Mouse (Mus musculus) liver, embryonic 13.5 days (tissue): Measurements from ENCODE around the gene Arhgef15. TPM values are rescaled to one million over a fixed set of nuclear protein-coding genes. Genes with fewer than 3 reads are reported as not detected.
"Not testable (repeated sequence)": the region's sequence is repeated elsewhere in the genome, so short reads cannot be mapped to it uniquely, and the experiment has no call there.

ENCODE experiments used
- ATAC-seq: fragments of 200-750 bp; cut with Nextera tagmentation; 2 replicates; pipeline ENCODE4 v1.8.0; 2017; ENCODE audit warnings: low read depth, mild to moderate bottlenecking, moderate number of reproducible peaks, moderate library complexity
- DNase-seq: peaks from one replicate; pipeline ENCODE4 v3.0.0; 2022
- H3K27ac ChIP-seq: fragments of 300-500 bp; sonication (generic); 2 replicates; pipeline ENCODE4 v1.5.1; 2015; ENCODE audit warnings: moderate library complexity, mild to moderate bottlenecking, inconsistent platforms
- H3K27me3 ChIP-seq: fragments of 300-500 bp; sonication (generic); 2 replicates; pipeline ENCODE4 v1.6.1; 2015; ENCODE audit warnings: mild to moderate bottlenecking, inconsistent platforms
- H3K36me3 ChIP-seq: fragments of 300-500 bp; sonication (generic); 2 replicates; pipeline ENCODE4 v1.6.1; 2015; ENCODE audit warnings: mild to moderate bottlenecking, inconsistent platforms
- H3K4me1 ChIP-seq: fragments of 300-500 bp; sonication (generic); replicated peaks from 2 replicates; pipeline ENCODE4 v1.6.1; 2015; ENCODE audit warnings: inconsistent platforms
- H3K4me2 ChIP-seq: fragments of 300-500 bp; sonication (generic); 2 replicates; pipeline ENCODE4 v1.6.1; 2015; ENCODE audit warnings: inconsistent platforms, mild to moderate bottlenecking, moderate library complexity
- H3K4me3 ChIP-seq: fragments of 300-500 bp; sonication (generic); replicated peaks from 2 replicates; pipeline ENCODE4 v1.5.1; 2015; ENCODE audit warnings: mild to moderate bottlenecking, inconsistent platforms
- H3K9ac ChIP-seq: fragments of 300-500 bp; sonication (generic); 2 replicates; pipeline ENCODE4 v1.6.1; 2015; ENCODE audit warnings: mild to moderate bottlenecking, inconsistent platforms
- H3K9me3 ChIP-seq: fragments of 300-500 bp; sonication (generic); replicated peaks from 2 replicates; pipeline ENCODE4 v1.6.1; 2016; ENCODE audit warnings: inconsistent platforms
- WGBS: fragments of 180-500 bp; shearing (Covaris S2); methylation state at CpG from one replicate; pipeline ENCODE4 v1.1.7; 2015; ENCODE audit not compliant: insufficient replicate concordance; 5-methylcytosine and 5-hydroxymethylcytosine counted together
- polyA plus RNA-seq: library from polyadenylated mRNA; unstranded; fragments of >200 nt; fragmentation: Nextera tagmentation; extraction: Ambion mirVana; gene quantifications from 2 replicates; pipeline ENCODE4 v1.2.1, GENCODE M21; 2015

The Arhgef15 gene
- polyA plus RNA-seq, 1 experiment from 2014 or later: 1.5 TPM

GRCm38 (mm10) chr11:68945245-68945644 is 12.0 kb downstream of the Arhgef15 start:
- ATAC-seq: no peak
- no peak overlapping the region for H3K4me2 ChIP-seq
- DNase-seq: no peak
- H3K4me3 ChIP-seq: no peak overlapping the region
- no peaks in the 10 kb centered on the region for H3K36me3 ChIP-seq
- H3K27ac ChIP-seq: no peak overlapping the region
- WGBS: 53% methylated on average over 2 of the region's 2 CpGs
- H3K27me3 ChIP-seq: peaks cover 11% of the 10 kb centered on the region; the same call in 1 of the 2 replicates
- H3K9ac ChIP-seq: no peak overlapping the region
- H3K4me1 ChIP-seq: peaks cover 4% of the 10 kb centered on the region; the same call in 1 of the 2 replicates
- no peaks in the 10 kb centered on the region for H3K9me3 ChIP-seq

- Histone ChIP-seq H3K4me3 (no peak overlapping the region), H3K4me2 (no peak overlapping the region), H3K36me3 (no peaks in the 10 kb centered on the region), H3K9ac (no peak overlapping the region), H3K4me1 (peaks cover 12% of the 10 kb centered on the region; the same call in 1 of the 2 replicates), H3K9me3 (no peaks in the 10 kb centered on the region), H3K27me3 (peaks cover 11% of the 10 kb centered on the region; the same call in 1 of the 2 replicates), H3K27ac (no peak overlapping the region)
- WGBS: 69% methylated on average over 8 of the region's 8 CpGs
- ATAC-seq: no peak
- DNase-seq: no peak
These were observed 14.5 kb downstream of the Arhgef15 start for GRCm38 (mm10) chr11:68942731-68943130.

- Histone ChIP-seq H3K9ac (peak overlapping the region; percentile 60; the same call in 1 of the 2 replicates), H3K4me2 (peak overlapping the region; percentile 63), H3K4me3 (peak overlapping the region; percentile 50), H3K27me3 (no peaks in the 10 kb centered on the region), H3K9me3 (no peaks in the 10 kb centered on the region), H3K27ac (no peak overlapping the region), H3K36me3 (no peaks in the 10 kb centered on the region), H3K4me1 (peaks cover 12% of the 10 kb centered on the region; the same call in 1 of the 2 replicates)
- 58% methylated on average over 4 of the region's 4 CpGs for WGBS
- DNase-seq: no peak
- ATAC-seq: no peak
These were observed 16.8 kb downstream of the Arhgef15 start for GRCm38 (mm10) chr11:68940516-68940915.

DNA sequence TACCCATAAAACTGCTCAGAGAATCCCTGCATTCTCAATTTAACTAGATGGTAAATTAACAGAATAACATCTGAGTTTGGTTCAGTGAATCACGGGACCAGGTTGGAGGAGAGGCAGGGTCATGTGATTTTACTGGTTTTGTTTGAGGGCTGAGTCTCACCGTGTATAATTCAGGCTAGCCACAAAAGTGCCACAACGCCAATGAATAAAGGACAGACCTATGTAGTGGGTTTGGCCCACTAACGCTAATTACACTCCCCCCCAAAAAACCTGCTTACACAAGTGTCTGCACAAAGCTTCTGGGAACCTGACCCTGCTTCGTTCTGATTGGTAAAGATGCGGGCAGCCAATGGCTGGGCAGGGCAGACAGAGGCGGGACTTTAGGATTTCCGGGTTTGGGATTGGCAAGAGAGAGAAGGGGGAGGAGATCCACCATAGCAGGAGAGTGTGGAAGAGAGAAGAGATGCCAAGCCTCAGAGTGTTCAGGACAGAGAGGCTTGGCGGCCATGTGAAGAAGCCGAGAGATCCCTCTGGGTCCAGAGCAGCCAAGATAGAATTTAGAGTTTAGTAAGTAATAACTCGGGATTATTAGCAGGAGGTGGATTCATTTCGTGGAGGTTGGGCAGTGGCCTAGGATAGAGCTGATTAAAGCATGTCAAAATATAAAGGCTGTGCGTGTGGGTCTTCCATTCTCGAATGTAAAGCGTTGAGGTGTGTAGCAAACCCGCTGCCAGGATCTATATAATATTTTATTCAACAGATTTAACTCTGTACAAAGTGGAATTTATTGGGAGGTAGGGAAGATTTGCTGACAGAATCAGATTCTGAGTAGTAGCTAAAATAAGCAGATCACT is 17.6 kb downstream of the Arhgef15 start:
- WGBS: 4% methylated on average over 16 of the region's 16 CpGs
- H3K9ac ChIP-seq: peak overlapping the region; percentile 60
- H3K9me3 ChIP-seq: no peaks in the 10 kb centered on the region
- H3K4me3 ChIP-seq: peak overlapping the region; percentile 50
- ATAC-seq: peak; percentile 98
- H3K36me3 ChIP-seq: no peaks in the 10 kb centered on the region
- peak overlapping the region; percentile 63 for H3K4me2 ChIP-seq
- H3K4me1 ChIP-seq: peaks cover 12% of the 10 kb centered on the region; the same call in 1 of the 2 replicates
- peak; percentile 81 for DNase-seq
- no peaks in the 10 kb centered on the region for H3K27me3 ChIP-seq
- no peak overlapping the region for H3K27ac ChIP-seq

GRCm38 (mm10) chr11:68936951-68937350 is 20.3 kb downstream of the Arhgef15 start:
- ATAC-seq, H3K9ac ChIP-seq, H3K4me3 ChIP-seq, H3K27me3 ChIP-seq, H3K4me2 ChIP-seq, H3K9me3 ChIP-seq, H3K27ac ChIP-seq, DNase-seq, H3K36me3 ChIP-seq: not testable (repeated sequence)
- peaks cover 12% of the 10 kb centered on the region; the same call in 1 of the 2 replicates for H3K4me1 ChIP-seq
- WGBS: 84% methylated on average over 4 of the region's 4 CpGs

DNA sequence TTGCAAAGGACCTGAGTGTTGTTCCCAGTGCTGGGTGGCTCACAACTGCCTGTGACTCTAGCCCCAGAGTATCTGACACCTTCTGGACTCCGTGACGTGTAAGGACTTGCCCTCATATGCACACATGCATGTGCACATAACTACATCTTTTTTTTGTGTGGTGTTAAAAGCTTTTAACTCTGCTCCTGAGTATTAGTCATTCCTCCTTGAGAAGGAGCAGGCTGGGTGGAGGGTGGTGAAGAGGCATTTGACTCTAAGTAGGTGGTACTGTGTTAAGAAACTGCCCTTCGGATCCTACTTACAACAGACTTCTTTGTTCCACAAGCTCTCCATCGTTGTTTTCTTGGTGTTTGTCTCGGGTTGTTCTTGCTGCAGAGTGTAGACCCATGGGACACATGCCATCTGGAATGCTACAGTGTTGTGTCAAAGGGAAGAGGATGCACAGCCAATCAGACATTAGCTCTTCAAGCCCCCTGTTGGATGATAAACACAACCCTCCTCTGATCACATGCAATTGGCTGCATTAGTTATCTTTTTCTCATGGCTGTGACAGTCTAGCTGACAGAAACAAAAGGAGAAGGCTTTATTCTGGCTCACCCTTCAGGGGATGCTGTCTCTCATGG is 23.3 kb downstream of the Arhgef15 start:
- no peak overlapping the region for H3K27ac ChIP-seq
- no peak overlapping the region for H3K4me3 ChIP-seq
- DNase-seq (no peak), ATAC-seq (no peak)
- 71% methylated on average over 5 of the region's 5 CpGs for WGBS
- no peak overlapping the region for H3K9ac ChIP-seq
- no peak overlapping the region for H3K4me2 ChIP-seq
- H3K9me3 ChIP-seq: no peaks in the 10 kb centered on the region
- no peaks in the 10 kb centered on the region for H3K36me3 ChIP-seq
- 0 out of 2 replicates have a peak, but pooled peaks cover under 1% of the 10 kb centered on the region for H3K4me1 ChIP-seq
- H3K27me3 ChIP-seq: 0 out of 2 replicates have a peak, but pooled peaks cover 3% of the 10 kb centered on the region

- no peak for ATAC-seq
- WGBS: 65% methylated on average over 6 of the region's 6 CpGs
- Histone ChIP-seq H3K36me3 (no peaks in the 10 kb centered on the region), H3K27me3 (0 out of 2 replicates have a peak, but pooled peaks cover 3% of the 10 kb centered on the region), H3K27ac (no peak overlapping the region), H3K9me3 (no peaks in the 10 kb centered on the region), H3K4me3 (no peak overlapping the region), H3K4me1 (no peaks in the 10 kb centered on the region), H3K4me2 (no peak overlapping the region), H3K9ac (no peak overlapping the region)
- DNase-seq: no peak
These were observed 27.3 kb downstream of the Arhgef15 start for GRCm38 (mm10) chr11:68929947-68930346.

DNA sequence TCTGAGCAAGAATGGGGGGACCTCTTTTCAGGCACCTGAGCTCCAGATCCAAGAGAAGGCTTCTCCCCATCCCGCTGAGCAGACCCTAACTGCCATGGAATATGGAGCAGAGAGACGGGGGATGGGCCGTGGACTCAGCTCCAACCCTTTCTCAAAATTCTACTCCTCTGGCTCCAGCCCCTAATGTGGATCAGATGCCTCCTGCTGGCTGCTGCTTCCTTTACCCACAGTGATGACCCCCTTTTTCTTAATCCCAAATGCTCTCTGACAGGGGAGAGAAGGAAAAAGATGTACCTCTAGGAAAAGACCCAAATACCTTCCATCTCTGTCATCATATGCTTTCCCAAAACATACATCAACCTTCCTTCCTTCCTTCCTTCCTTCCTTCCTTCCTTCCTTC is 30.3 kb downstream of the Arhgef15 start, which contains the start of gene Odf4:
Gene Odf4 (minus strand): TSS at position 101 of the 400 bp plus-strand sequence.
- H3K4me2 ChIP-seq: no peak within 1 kb of the TSS

GRCm38 (mm10) chr11:68924749-68925148 is 32.5 kb downstream of the Arhgef15 start:
- no peak overlapping the region for H3K9ac ChIP-seq
- no peak for ATAC-seq
- WGBS: 49% methylated on average over 2 of the region's 2 CpGs
- DNase-seq: no peak
- H3K27me3 ChIP-seq: peaks cover 9% of the 10 kb centered on the region; the same call in 1 of the 2 replicates
- no peak overlapping the region for H3K4me3 ChIP-seq
- H3K27ac ChIP-seq: no peak overlapping the region
- H3K9me3 ChIP-seq: no peaks in the 10 kb centered on the region
- peaks cover 4% of the 10 kb centered on the region for H3K4me1 ChIP-seq
- H3K4me2 ChIP-seq: no peak overlapping the region
- no peaks in the 10 kb centered on the region for H3K36me3 ChIP-seq

More for the DNA sequence above, 30.3 kb downstream of the Arhgef15 start, which contains the start of gene Odf4:
- no peak within 1 kb of the TSS for H3K9ac ChIP-seq
- ATAC-seq: no peak
- peaks cover 4% of the 10 kb centered on the region for H3K4me1 ChIP-seq
- H3K9me3 ChIP-seq: no peaks in the 10 kb centered on the region
- H3K4me3 ChIP-seq: no peak within 1 kb of the TSS
- no peak for DNase-seq
- WGBS: 71% methylated on average over 3 of the region's 3 CpGs
- H3K27ac ChIP-seq: no peak within 1 kb of the TSS
- no peaks in the 10 kb centered on the region for H3K36me3 ChIP-seq
- peaks cover 9% of the 10 kb centered on the region; the same call in 1 of the 2 replicates for H3K27me3 ChIP-seq

DNA sequence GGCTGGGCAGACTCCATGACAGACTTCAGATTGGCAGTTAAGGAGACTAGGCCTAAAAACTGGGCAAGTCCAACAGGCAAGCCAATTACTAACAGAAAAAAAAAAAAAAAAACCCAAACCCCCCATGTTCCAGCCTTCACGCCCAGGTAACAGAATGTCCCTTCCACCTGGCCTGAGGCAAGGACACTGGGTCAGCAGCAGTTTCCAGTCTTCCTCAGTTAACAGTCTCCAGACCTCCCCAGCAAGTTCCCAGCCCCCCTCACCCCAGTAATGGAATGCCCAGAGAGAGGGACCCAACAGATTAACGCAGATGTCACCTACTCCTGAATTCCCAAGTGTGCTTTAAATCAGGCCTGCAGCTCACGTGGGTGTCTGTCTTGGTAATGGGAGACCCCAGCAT is 34.1 kb downstream of the Arhgef15 start:
- Histone ChIP-seq H3K9me3 (no peaks in the 10 kb centered on the region), H3K9ac (no peak overlapping the region), H3K4me3 (no peak overlapping the region), H3K27me3 (peaks cover 9% of the 10 kb centered on the region; the same call in 1 of the 2 replicates), H3K4me1 (peaks cover 4% of the 10 kb centered on the region), H3K27ac (no peak overlapping the region), H3K36me3 (no peaks in the 10 kb centered on the region), H3K4me2 (no peak overlapping the region)
- no peak for ATAC-seq
- 59% methylated on average over 3 of the region's 3 CpGs for WGBS
- DNase-seq: no peak

DNA sequence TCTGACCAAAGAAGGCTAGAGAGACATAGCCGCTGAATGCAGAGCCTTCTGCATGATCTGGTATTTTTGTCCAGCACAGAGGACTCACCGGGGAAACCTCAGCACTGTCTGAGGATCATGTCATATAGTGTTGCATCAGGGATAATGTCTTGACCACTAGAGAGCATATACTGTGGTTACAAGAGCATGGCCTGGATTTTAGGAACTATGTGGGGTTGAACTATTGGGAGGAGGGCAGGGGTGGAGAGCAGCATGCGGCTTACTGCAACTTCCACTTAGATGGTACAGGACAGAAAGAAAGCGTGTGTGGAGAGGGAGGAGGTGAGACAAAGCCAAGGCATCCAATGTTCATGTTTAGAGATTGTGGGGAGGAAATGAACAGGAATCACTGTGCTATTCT is 42.7 kb downstream of the Arhgef15 start:
- no peak overlapping the region for H3K27ac ChIP-seq
- ATAC-seq: no peak
- no peak for DNase-seq
- WGBS: 64% methylated on average over 4 of the region's 4 CpGs
- no peaks in the 10 kb centered on the region for H3K9me3 ChIP-seq
- H3K9ac ChIP-seq: no peak overlapping the region
- H3K4me3 ChIP-seq: no peak overlapping the region
- 0 out of 2 replicates have a peak, but pooled peaks cover 2% of the 10 kb centered on the region for H3K4me1 ChIP-seq
- no peaks in the 10 kb centered on the region for H3K36me3 ChIP-seq
- peaks cover 26% of the 10 kb centered on the region for H3K27me3 ChIP-seq
- H3K4me2 ChIP-seq: no peak overlapping the region
